Mouse (Mus musculus) adrenal gland, adult 8-10 months (tissue): ENCODE results near the gene Zswim4. TPM values are rescaled to one million over a fixed set of nuclear protein-coding genes. Genes with fewer than 3 reads are reported as not detected.

ENCODE experiments used
- DNase-seq: peaks from one replicate; pipeline ENCODE4 v3.0.0; 2022
- total RNA-seq, 4 experiments: library from RNA; stranded (reverse); gene quantifications; 2 replicates each; pipeline ENCODE4 v1.2.4; 2022

The Zswim4 gene
- total RNA-seq, 4 experiments from 2014 or later: 36.2 to 53.9 (median 48.0) TPM

DNA sequence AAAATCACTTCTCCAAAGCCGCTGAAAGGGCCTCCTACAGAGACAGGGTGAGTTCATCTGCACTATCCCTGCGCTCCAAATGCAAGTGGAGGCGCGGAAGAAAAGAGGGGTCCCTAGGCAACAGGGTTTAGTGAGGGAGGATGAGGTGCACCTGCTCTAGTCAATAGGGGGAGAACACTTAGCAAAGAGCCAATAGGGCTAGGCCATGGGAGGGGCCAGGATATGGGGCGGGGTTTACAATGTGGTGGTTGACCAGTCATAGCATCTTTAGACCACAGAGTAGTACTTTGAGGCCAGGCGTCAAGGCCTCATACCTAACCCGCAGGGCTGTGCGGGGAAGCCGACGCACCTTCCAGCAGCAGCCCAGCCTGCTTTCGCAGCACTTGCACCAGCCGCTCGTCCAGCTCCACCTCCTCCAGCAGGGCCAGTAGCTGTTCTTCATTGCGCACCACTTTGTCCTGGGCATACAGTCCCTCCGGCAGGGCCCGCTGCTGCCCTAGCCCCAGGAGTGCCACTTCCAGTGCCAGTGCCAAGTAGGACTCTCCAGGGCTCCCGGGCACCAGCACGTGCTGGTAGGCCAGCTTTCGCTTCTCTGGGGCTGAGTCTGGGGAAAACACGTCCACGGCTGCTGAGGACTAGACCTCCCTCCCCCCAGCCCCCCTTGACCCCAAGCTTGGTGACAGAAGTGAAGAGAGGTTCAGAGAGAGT lies 13.4 kb downstream of the Zswim4 start:
- DNase-seq: no peak

- no peak for DNase-seq
Observed at GRCm38 (mm10) chr8:84222566-84223165, 14.2 kb downstream of the Zswim4 start.

DNA sequence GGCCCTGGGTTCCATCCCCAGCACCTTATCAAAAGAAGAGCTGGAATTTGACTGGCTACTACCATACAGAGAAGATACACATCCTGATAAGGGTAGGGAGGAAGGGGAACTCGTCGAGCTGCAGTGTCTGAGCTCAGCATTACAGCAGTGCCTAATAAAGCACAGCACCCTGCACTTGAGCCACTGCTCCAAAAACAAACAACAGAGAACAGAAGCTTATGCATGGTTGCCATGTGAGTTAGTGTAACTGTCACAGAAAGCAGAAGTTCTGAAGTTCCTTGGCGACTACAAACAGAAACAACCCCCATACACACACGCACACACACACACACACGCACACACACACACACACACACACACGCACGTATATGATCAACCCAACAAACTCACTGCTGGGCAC lies 16.8 kb downstream of the Zswim4 start:
- DNase-seq: no peak

- no peak for DNase-seq
Observed at GRCm38 (mm10) chr8:84218143-84218542, 18.7 kb downstream of the Zswim4 start.

GRCm38 (mm10) chr8:84217206-84217605 lies 19.6 kb downstream of the Zswim4 start:
- DNase-seq: no peak

DNA sequence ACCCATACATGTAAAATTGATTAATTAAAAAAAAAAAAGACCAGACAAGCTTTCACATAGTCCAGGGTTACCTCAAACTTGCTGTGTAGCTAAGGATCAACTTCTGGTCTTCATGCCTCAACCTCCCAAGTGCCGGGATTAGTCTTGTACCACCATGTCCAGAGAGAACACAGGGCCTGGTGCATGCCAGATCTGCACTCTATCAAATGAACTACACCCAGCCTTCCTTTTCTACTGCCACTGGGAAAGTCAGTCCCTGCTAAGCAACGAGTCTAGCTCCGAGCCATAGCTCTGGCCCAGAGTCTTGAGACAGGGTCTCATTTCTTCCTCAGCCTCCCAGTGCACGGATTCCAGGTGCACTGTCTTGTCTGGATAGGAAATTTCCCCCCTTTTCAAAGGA lies 23.6 kb downstream of the Zswim4 start:
- DNase-seq: no peak

GRCm38 (mm10) chr8:84211881-84212563 lies 24.8 kb downstream of the Zswim4 start:
- DNase-seq: no peak

- no peak for DNase-seq
Observed at GRCm38 (mm10) chr8:84211202-84211601, 25.7 kb downstream of the Zswim4 start.

DNA sequence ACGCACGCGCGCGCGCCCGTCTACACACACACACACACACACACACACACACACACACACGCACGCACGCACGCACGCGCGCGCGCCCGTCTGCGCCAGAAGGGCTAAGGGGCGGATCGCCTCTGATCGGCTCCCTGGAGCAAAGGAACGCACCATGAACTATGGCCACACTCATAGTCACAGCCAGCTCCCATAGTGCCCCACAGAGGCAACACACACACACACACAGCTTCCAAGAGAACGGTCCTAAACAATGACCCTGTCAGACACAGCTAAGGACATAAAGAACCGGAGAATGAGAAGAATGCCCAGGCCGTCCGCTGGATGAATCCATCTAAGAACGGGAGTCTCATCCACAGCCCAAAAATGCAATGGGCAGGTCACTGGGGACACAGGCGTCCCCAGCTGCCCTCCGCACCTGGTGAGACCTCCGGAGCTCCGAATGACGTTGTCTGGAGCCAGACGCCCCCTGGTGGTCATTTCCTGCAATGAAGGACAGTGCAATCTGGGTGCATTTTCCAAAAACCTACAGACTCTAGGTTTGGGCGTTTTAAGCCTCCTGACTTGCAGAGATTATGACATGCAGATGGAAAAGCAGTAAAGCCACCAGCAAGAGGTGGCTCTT lies 26.6 kb downstream of the Zswim4 start:
- DNase-seq: peak; percentile 68

- DNase-seq: no peak
Observed at GRCm38 (mm10) chr8:84208381-84209380, 28.2 kb downstream of the Zswim4 start.

DNA sequence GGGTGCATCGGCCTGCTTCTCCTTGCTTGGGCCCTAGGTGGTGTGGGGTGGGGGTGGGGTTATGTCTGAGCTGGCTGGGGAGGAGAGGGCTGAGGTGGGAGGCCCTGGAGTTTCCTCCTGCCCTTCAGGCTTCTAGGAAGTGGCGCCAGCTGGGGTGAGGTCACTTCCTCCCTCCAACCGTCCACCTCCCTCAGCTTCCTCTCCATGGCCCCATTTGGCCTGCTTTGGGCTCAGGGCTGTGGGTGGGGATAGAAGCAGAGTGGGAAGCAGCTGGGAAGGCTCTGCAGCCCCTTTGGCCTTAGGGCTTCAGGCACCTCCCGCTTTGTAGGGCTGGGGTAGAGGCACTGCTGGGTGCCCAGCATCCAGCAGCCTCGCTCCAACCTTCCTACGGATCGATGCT lies 29.0 kb downstream of the Zswim4 start:
- DNase-seq: peak; percentile 61

GRCm38 (mm10) chr8:84206666-84207065 lies 30.2 kb downstream of the Zswim4 start:
- no peak for DNase-seq

- no peak for DNase-seq
Observed at GRCm38 (mm10) chr8:84205073-84205472, 31.8 kb downstream of the Zswim4 start.

DNA sequence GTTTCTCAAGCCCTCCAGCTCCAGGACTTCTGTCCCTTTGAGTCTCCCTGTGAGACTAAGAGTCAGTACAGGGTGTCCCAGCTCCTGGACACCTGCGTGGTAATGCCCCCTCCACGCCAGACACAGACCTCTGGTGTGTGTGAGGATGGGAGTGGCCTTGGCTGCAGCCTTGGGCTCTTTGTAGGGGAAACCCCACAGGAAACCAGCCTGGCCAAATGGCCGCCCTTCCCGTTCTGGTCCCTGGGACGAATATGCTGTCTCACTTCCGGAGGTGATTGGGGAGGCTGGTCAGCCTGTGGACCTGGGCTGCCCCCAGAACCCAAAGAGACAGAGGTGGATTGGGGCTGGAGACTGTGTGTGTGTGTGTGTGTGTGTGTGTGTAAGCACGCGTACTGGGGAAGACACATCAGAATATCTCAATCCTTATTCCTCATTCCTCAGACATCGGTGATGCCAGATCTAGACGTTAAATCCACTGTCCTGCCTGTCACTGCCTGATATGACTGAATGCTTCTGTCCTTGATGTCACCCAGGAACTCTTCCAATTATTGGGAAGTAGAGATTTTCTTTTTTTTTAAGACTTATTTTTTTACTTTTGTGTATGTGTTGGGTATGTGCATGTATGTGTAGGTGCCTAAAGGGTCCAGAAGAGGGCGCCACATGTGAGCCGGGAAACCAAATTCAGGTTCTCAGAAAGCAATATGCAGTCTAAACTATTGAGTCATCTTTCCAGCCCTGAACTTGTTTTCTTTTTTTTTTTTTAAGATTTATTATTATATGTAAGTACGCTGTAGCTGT lies 32.7 kb downstream of the Zswim4 start:
- DNase-seq: peak; percentile 84

- DNase-seq: peak; percentile 91
Observed at GRCm38 (mm10) chr8:84202938-84203917, 33.6 kb downstream of the Zswim4 start.

DNA sequence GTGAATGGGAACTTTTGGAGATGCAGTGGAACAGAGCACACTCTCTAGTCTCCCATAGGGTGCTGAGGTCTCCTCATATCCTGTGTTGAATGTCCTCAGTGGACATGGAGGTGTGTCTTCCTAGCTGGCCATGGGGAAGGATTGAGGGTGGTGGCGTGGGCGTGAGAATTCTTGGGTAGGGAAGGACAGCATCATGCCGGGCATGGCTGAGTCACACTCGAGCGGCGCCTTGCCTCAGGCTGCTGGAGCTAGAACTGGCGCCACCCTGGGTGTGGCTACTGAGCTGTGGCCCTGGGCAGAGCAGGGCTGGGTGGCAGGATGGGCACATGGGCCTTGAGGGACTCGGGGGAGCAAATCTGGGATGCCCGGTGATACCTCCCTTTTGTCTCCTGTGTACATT lies 34.4 kb downstream of the Zswim4 start:
- DNase-seq: peak; percentile 85

- DNase-seq: peak; percentile 89
Observed at GRCm38 (mm10) chr8:84201545-84202245, 35.2 kb downstream of the Zswim4 start.

DNA sequence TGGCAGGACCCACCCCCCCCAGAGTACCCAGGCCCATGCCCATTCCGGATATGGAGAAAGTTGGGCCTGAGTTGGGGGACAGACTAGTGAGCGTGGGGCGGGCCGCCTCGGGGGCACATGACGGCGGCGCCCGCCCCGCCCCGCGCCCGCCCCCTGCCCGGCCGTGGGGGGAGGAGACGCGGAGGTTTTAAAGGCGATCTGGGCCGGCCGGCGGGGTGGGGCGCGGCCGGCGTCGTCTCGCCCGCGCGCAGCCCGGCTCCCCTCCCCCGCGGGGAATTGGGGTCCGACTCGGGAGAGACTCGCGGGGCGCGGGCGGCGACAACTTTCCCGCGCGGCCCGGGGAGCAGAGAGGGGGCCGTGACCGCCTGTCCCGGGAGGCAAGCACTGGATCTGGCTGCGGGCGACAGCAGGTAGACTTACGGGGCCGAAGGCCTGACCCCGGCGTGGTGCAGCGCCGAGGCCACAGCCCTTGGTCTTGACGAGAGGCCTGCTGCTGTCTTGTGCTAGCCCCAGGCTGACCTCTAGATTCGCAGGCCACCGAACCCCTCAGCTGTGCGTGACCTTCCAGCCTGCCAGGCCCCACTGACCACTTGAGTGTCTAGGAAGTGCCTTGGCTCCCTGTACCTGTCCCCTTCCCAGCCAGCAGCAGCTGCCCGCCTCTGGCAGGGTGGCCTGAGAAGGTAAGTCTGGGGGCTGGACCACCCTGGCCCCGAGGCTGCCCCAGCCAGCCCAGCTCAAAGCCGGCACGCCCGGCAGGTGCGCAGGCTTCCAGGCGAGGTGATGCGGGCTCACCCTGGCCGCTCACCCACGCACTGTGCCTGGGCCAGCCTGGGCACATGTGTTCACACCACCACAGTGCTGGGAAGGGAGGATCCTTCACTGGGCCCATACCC lies 36.0 kb downstream of the Zswim4 start:
- DNase-seq: peak; percentile 78
